Mouse (Mus musculus): ENCODE data around the gene Pebp1. TPM values are rescaled to one million over a fixed set of nuclear protein-coding genes. Genes with fewer than 3 reads are reported as not detected.
A peak's percentile ranks its signal among the peaks of the same experiment; 100 is the strongest.

The Pebp1 gene
- polyA plus RNA-seq, 1 experiment from 2014 or later: 1,042 TPM

GRCm38 (mm10) chr5:117291312-117291711 is 3.9 kb upstream of the Pebp1 start:
- no peaks in the 10 kb centered on the region for H3K9me3 ChIP-seq (ENCODE audit: control insufficient read depth, low read length)
- no peak overlapping the region for H3K4me2 ChIP-seq (replicated peaks)
- DNase-seq (ENCODE audit: low spot score): no peak
- H3K27ac ChIP-seq: no peak overlapping the region
- H3K36me3 ChIP-seq (replicated peaks; ENCODE audit: control insufficient read depth, insufficient read depth): no peaks in the 10 kb centered on the region
- 88% methylated on average over 3 of the region's 3 CpGs for WGBS
- H3K27me3 ChIP-seq (ENCODE audit: control insufficient read depth, insufficient read depth, low read length): no peaks in the 10 kb centered on the region
- no peak overlapping the region for H3K9ac ChIP-seq
- peaks cover 9% of the 10 kb centered on the region for H3K4me1 ChIP-seq (replicated peaks; ENCODE audit: control insufficient read depth, insufficient read depth, low read length)
- no peak for ATAC-seq (ENCODE audit: low FRiP score)
- H3K4me3 ChIP-seq (replicated peaks; ENCODE audit: low read length): no peak overlapping the region

- WGBS: 95% methylated on average over 2 of the region's 2 CpGs
- Histone ChIP-seq H3K27me3 (ENCODE audit: control insufficient read depth, insufficient read depth, low read length) (no peaks in the 10 kb centered on the region), H3K9me3 (ENCODE audit: control insufficient read depth, low read length) (no peaks in the 10 kb centered on the region), H3K4me1 (replicated peaks; ENCODE audit: control insufficient read depth, insufficient read depth, low read length) (peaks cover 17% of the 10 kb centered on the region), H3K4me3 (replicated peaks; ENCODE audit: low read length) (no peak overlapping the region), H3K27ac (no peak overlapping the region), H3K36me3 (replicated peaks; ENCODE audit: control insufficient read depth, insufficient read depth) (peaks cover 6% of the 10 kb centered on the region; the same call in 1 of the 2 replicates), H3K4me2 (replicated peaks) (no peak overlapping the region), H3K9ac (no peak overlapping the region)
- ATAC-seq (ENCODE audit: low FRiP score) (no peak), DNase-seq (ENCODE audit: low spot score) (no peak)
These were observed 2.7 kb upstream of the Pebp1 start for GRCm38 (mm10) chr5:117290081-117290480.

- H3K4me3 ChIP-seq (replicated peaks; ENCODE audit: low read length): no peak overlapping the region
- no peak overlapping the region for H3K4me2 ChIP-seq (replicated peaks)
- no peaks in the 10 kb centered on the region for H3K27me3 ChIP-seq (ENCODE audit: control insufficient read depth, insufficient read depth, low read length)
- peaks cover 10% of the 10 kb centered on the region for H3K36me3 ChIP-seq (replicated peaks; ENCODE audit: control insufficient read depth, insufficient read depth)
- no peaks in the 10 kb centered on the region for H3K9me3 ChIP-seq (ENCODE audit: control insufficient read depth, low read length)
- no peak for ATAC-seq (ENCODE audit: low FRiP score)
- DNase-seq (ENCODE audit: low spot score): no peak
- H3K4me1 ChIP-seq (replicated peaks; ENCODE audit: control insufficient read depth, insufficient read depth, low read length): peaks cover 20% of the 10 kb centered on the region
- H3K27ac ChIP-seq: no peak overlapping the region
- H3K9ac ChIP-seq: no peak overlapping the region
These were observed 2.2 kb upstream of the Pebp1 start for GRCm38 (mm10) chr5:117289646-117290045.

GRCm38 (mm10) chr5:117286286-117286685 is 1.1 kb downstream of the Pebp1 start:
- Histone ChIP-seq H3K4me3 (replicated peaks; ENCODE audit: low read length) (peak overlapping the region; percentile 90), H3K9me3 (ENCODE audit: control insufficient read depth, low read length) (no peaks in the 10 kb centered on the region), H3K4me2 (replicated peaks) (peak overlapping the region; percentile 63), H3K27ac (no peak overlapping the region), H3K4me1 (replicated peaks; ENCODE audit: control insufficient read depth, insufficient read depth, low read length) (peaks cover 27% of the 10 kb centered on the region), H3K9ac (peak overlapping the region; percentile 91), H3K27me3 (ENCODE audit: control insufficient read depth, insufficient read depth, low read length) (no peaks in the 10 kb centered on the region), H3K36me3 (replicated peaks; ENCODE audit: control insufficient read depth, insufficient read depth) (peaks cover 37% of the 10 kb centered on the region)
- ATAC-seq (ENCODE audit: low FRiP score): no peak
- WGBS: 55% methylated on average over 3 of the region's 3 CpGs
- DNase-seq (ENCODE audit: low spot score): no peak

- no peak overlapping the region for H3K4me3 ChIP-seq (replicated peaks; ENCODE audit: low read length)
- no peaks in the 10 kb centered on the region for H3K9me3 ChIP-seq (ENCODE audit: control insufficient read depth, low read length)
- peaks cover 27% of the 10 kb centered on the region for H3K4me1 ChIP-seq (replicated peaks; ENCODE audit: control insufficient read depth, insufficient read depth, low read length)
- peaks cover 46% of the 10 kb centered on the region for H3K36me3 ChIP-seq (replicated peaks; ENCODE audit: control insufficient read depth, insufficient read depth)
- peak overlapping the region; percentile 15 for H3K4me2 ChIP-seq (replicated peaks)
- DNase-seq (ENCODE audit: low spot score) (no peak), ATAC-seq (ENCODE audit: low FRiP score) (no peak)
- peak overlapping the region; percentile 13; the same call in 1 of the 2 replicates for H3K9ac ChIP-seq
- H3K27ac ChIP-seq: no peak overlapping the region
- 92% methylated on average over 4 of the region's 4 CpGs for WGBS
- H3K27me3 ChIP-seq (ENCODE audit: control insufficient read depth, insufficient read depth, low read length): no peaks in the 10 kb centered on the region
These were observed 2.2 kb downstream of the Pebp1 start for GRCm38 (mm10) chr5:117285266-117285665.

GRCm38 (mm10) chr5:117284682-117285081 is 2.7 kb downstream of the Pebp1 start:
- Histone ChIP-seq H3K4me2 (replicated peaks) (peak overlapping the region; percentile 15; the same call in 1 of the 2 replicates), H3K4me3 (replicated peaks; ENCODE audit: low read length) (no peak overlapping the region), H3K36me3 (replicated peaks; ENCODE audit: control insufficient read depth, insufficient read depth) (peaks cover 51% of the 10 kb centered on the region), H3K27me3 (ENCODE audit: control insufficient read depth, insufficient read depth, low read length) (no peaks in the 10 kb centered on the region), H3K9ac (peak overlapping the region; percentile 13; the same call in 1 of the 2 replicates), H3K27ac (peak overlapping the region; percentile 49), H3K9me3 (ENCODE audit: control insufficient read depth, low read length) (no peaks in the 10 kb centered on the region), H3K4me1 (replicated peaks; ENCODE audit: control insufficient read depth, insufficient read depth, low read length) (peaks cover 27% of the 10 kb centered on the region)
- WGBS: 52% methylated on average over 7 of the region's 7 CpGs
- no peak for ATAC-seq (ENCODE audit: low FRiP score)
- no peak for DNase-seq (ENCODE audit: low spot score)

GRCm38 (mm10) chr5:117284029-117284428 is 3.4 kb downstream of the Pebp1 start:
- peak overlapping the region; percentile 15; the same call in 1 of the 2 replicates for H3K4me2 ChIP-seq (replicated peaks)
- no peak overlapping the region for H3K9ac ChIP-seq
- peak; percentile 50 for DNase-seq (ENCODE audit: low spot score)
- ATAC-seq (ENCODE audit: low FRiP score): no peak; the same call in 1 of the 2 replicates
- H3K27ac ChIP-seq: peak overlapping the region; percentile 49
- H3K36me3 ChIP-seq (replicated peaks; ENCODE audit: control insufficient read depth, insufficient read depth): peaks cover 51% of the 10 kb centered on the region
- no peaks in the 10 kb centered on the region for H3K9me3 ChIP-seq (ENCODE audit: control insufficient read depth, low read length)
- 62% methylated on average over 9 of the region's 9 CpGs for WGBS
- no peak overlapping the region for H3K4me3 ChIP-seq (replicated peaks; ENCODE audit: low read length)
- H3K4me1 ChIP-seq (replicated peaks; ENCODE audit: control insufficient read depth, insufficient read depth, low read length): peaks cover 27% of the 10 kb centered on the region
- no peaks in the 10 kb centered on the region for H3K27me3 ChIP-seq (ENCODE audit: control insufficient read depth, insufficient read depth, low read length)

- H3K27ac ChIP-seq: no peak overlapping the region
- no peaks in the 10 kb centered on the region for H3K27me3 ChIP-seq (ENCODE audit: control insufficient read depth, insufficient read depth, low read length)
- peaks cover 51% of the 10 kb centered on the region for H3K36me3 ChIP-seq (replicated peaks; ENCODE audit: control insufficient read depth, insufficient read depth)
- ATAC-seq (ENCODE audit: low FRiP score) (no peak), DNase-seq (ENCODE audit: low spot score) (no peak)
- no peaks in the 10 kb centered on the region for H3K9me3 ChIP-seq (ENCODE audit: control insufficient read depth, low read length)
- H3K4me2 ChIP-seq (replicated peaks): no peak overlapping the region
- H3K4me1 ChIP-seq (replicated peaks; ENCODE audit: control insufficient read depth, insufficient read depth, low read length): peaks cover 22% of the 10 kb centered on the region
- no peak overlapping the region for H3K9ac ChIP-seq
- WGBS: 92% methylated on average over 8 of the region's 8 CpGs
- H3K4me3 ChIP-seq (replicated peaks; ENCODE audit: low read length): no peak overlapping the region
These were observed 5.1 kb downstream of the Pebp1 start for GRCm38 (mm10) chr5:117282360-117282759.

- Histone ChIP-seq H3K9ac (no peak overlapping the region), H3K27me3 (ENCODE audit: control insufficient read depth, insufficient read depth, low read length) (no peaks in the 10 kb centered on the region), H3K4me2 (replicated peaks) (no peak overlapping the region), H3K27ac (no peak overlapping the region), H3K4me1 (replicated peaks; ENCODE audit: control insufficient read depth, insufficient read depth, low read length) (peaks cover 21% of the 10 kb centered on the region), H3K4me3 (replicated peaks; ENCODE audit: low read length) (no peak overlapping the region), H3K36me3 (replicated peaks; ENCODE audit: control insufficient read depth, insufficient read depth) (peaks cover 51% of the 10 kb centered on the region), H3K9me3 (ENCODE audit: control insufficient read depth, low read length) (no peaks in the 10 kb centered on the region)
- DNase-seq (ENCODE audit: low spot score) (no peak), ATAC-seq (ENCODE audit: low FRiP score) (no peak)
- 95% methylated on average over 10 of the region's 10 CpGs for WGBS
These were observed 5.9 kb downstream of the Pebp1 start for GRCm38 (mm10) chr5:117281536-117281935.

- Histone ChIP-seq H3K27me3 (ENCODE audit: control insufficient read depth, insufficient read depth, low read length) (no peaks in the 10 kb centered on the region), H3K4me3 (replicated peaks; ENCODE audit: low read length) (no peak overlapping the region), H3K9me3 (ENCODE audit: control insufficient read depth, low read length) (no peaks in the 10 kb centered on the region), H3K36me3 (replicated peaks; ENCODE audit: control insufficient read depth, insufficient read depth) (peaks cover 47% of the 10 kb centered on the region), H3K9ac (no peak overlapping the region), H3K27ac (no peak overlapping the region), H3K4me2 (replicated peaks) (no peak overlapping the region), H3K4me1 (replicated peaks; ENCODE audit: control insufficient read depth, insufficient read depth, low read length) (peaks cover 8% of the 10 kb centered on the region; the same call in 1 of the 2 replicates)
- ATAC-seq (ENCODE audit: low FRiP score) (no peak), DNase-seq (ENCODE audit: low spot score) (no peak)
- WGBS: 81% methylated on average over 4 of the region's 4 CpGs
These were observed 7.8 kb downstream of the Pebp1 start for GRCm38 (mm10) chr5:117279669-117280050.

All from hindbrain, embryonic 14.5 days (tissue).